Mouse (Mus musculus): Measurements from ENCODE around the gene 1700008O03Rik. TPM values are rescaled to one million over a fixed set of nuclear protein-coding genes. Genes with fewer than 3 reads are reported as not detected.

The 1700008O03Rik gene
- total RNA-seq, 2 experiments from 2014 or later = not detected

DNA sequence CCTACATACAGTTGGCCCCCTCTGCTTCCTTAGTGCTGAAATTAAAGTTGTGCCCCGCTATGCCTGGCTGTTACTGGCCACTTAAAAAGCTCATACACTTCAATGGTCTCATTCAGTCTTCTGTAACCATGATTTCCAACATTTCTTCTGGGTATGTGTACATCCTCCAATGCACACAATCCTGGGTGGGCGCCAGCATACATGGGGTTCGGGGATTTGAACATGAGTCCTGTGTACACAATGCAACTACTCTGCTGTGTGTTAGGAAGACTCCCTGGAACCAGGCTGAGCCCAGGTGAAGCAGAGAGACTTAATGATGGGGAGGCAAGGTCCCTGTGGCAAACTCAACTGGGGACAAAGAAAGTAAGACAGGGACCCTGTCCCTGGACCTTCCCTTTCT lies 9.8 kb downstream of the 1700008O03Rik start:
- DNase-seq = no peak

DNA sequence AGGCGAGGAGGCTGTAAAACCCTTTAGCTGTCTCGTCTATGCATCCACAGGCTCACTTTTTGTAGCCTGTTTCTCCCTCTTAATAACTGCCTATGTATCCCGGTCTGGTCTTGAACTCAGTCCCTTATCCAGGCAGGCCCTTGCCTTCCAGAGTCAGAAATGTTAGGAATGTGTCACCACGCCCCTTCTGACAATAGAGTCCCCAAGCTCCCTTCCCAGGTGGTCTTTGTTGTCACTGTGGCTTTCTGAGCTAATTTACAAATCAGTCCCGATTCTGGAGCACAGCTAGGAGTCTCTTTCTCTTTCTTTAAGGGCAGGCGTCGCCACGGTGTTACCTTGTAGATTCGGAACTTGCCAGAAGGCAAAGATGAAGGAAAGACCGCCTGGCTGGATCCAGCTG lies 10.4 kb downstream of the 1700008O03Rik start:
- DNase-seq = no peak

DNA sequence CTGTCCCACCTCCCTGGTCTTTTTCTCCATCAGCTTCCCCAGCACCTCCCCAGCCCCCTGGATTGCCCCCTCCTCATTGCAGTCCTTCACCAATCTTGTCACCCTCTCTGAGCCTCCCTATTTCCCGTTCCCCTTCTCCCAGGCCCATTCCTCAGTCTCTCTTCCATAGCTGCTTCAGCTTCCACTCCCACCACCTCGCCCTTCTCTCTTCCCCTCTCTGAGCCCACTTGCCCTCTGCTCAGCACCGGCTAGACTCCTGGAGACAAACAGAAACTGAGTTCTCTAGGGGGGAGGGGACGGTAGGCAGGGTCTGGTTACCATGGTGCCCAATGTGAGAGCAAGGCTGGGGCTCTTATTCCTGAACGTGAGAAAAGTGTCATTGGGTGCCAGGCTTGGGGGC lies 10.9 kb downstream of the 1700008O03Rik start:
- no peak for DNase-seq

DNA sequence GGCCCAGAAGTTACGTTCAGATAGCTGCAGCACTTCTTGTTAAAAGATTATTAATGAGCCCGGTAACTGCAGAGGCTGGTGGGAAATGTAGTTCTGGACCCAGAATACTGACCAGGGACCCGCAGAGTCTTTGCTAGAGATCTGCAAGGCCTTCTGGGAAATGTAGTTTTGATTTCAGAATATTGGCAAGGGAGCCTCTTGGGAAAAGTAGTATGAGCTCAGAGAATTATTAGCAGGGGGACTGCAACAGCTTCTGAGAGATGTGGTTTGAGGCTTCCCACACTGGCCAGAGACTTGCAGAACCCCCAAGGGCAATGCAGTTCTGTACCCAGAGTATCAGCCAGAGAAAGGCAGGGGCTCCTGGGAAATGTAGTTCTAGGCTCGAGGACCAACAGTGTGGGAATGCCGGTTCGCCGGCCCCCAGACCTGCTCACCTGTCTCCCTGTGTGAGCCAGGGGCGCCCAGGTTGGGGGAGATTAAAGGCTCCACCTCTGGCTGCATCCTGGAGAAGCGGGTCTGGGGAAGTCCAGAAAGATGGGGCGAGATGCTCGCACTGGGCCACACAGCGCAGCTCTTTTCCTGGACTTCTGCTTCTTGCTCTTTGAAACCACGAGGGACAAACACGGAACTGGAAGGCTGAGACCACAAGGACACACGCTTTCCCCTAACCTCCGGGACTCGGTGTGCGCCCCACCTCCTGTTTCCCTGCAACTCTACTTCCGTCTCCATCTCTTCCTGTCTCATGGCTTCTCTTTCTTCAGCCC lies 11.5 kb downstream of the 1700008O03Rik start:
- peak; percentile 83 for DNase-seq

DNA sequence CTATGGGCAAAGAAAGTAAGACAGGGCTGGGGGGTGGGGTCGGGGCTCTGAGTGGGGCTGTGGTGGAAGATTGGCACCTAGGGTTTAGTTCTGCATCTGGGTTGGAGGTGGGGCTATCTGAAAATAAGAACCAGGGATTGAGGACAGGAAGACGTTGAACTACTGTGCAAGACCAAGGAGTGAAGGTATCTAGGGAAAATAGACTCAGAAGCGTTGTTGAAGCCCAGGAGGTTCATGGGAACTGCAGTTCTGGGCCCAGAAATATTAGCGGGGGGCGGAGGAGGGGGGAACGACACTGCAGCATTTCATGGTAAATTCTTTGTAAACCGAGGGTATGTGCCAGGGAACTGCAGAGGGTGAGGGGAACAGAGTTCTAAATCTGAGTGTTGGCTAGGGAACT lies 12.2 kb downstream of the 1700008O03Rik start:
- no peak for DNase-seq

DNA sequence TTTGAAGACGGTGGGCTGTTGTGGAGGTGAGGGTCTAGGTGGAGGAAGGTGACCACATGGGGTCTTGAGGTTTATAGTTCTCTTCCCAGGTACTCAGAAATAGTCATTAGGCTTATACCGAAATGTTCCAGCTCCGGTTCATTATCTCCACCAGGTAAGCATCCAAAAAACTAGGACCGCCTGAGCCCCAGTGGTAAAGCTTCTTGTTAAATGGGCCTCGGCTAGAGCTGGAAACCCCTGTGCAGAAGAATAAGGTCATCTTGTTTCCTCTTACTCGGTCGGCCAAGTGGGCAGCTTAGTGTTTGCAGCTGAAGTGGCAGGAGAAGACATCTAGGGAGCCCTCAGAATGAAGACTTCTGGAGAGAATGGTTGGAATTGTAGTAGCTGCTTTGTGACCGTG lies 12.9 kb downstream of the 1700008O03Rik start:
- DNase-seq = no peak

DNA sequence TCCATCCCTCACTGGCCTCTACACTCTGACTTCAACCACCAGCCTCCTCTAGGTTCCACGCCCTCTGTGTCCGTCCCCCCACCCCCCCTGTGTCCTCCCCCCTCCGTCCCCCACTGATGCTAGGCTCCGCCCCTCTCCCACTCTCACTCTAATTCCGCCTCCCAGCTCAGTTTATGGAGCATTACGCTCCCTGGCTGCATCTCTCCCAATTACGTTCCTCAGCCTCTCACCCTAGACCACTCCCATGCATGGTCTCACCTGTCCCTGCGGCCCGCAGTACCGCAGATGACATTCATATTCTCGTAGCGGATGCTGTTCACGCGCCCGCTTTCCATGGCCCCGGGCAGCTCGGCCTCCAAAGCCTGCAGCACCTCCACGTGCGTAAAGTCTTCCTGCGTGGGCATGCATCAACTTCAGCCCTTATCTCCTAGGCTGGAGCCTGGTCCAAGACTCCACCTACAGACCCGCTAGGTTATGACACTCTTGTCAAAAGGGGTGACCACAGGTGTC lies 24.8 kb downstream of the 1700008O03Rik start:
- no peak for DNase-seq

DNA sequence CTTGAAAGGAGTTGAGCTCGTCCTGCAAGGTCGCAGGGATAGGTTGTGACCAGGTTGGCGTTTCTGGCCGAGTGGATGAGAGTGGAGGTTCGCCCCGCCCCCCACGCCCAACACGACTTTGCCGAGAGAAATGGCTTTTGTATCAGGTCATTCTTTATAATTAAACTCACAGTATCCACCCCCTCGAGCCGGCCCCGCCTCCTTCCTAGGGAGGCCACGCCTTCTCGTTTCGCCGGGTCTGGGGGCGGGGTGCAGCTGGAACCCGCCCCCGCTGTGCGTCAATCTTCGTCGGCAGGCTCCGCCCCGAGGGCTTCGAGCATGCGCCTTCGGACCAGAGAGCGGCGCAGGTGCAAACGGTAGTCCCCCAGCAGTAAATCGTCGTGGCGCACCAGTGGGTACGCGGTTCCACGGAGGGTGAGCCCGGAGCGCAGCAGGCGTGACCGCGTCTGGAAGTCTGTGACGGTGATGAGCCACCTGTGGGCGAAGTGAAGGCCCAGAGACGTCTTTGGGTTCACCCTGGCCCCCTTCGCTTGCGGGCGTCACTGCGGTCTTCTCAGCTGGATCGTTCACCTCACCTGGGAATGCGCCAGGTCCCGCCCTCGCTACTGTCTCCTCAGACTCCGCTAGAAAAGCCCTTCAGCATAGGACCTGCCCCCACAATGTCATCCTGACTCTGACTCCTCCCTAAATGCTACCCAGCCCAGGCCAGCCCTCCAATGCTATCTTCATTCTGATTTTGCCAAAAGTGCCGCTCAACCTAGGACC lies 25.5 kb downstream of the 1700008O03Rik start:
- DNase-seq = peak; percentile 79

DNA sequence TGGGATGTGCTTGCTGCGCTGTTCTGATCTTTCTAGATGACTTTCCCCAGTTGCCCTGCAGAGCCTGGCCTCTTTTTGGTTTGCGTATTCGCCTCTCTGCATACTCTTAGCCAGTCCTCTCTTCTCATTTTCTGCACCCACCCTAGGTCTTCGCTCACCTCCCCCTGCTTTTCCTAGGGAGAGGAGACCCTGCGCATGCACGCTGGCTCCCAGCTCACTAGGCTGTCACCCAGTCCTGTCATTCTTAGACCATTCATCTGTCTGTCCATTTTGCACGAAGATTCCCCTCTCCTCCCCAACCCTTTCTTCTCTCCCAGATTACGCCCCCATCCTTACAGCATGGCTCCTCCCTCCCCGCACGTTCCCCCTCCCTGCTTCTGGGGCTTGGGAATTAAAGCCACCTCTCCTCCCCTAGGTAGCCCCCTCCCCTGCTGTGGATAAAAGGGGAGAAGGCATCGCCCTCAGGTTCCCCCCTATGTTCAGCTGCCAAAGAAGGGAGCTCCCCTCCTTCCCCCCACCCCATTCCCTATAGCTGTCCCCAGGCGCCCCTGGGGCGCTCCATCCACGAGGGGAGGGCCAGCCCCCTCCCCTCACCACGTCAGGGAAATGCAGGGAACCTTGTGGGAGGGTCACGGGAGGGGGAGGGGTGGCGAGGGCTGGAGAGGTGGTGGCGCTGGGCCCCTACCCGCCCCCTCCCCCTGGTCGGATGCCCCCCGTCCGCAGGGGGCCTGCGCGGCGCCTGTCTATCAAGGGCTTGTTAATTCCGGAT lies 26.6 kb downstream of the 1700008O03Rik start:
- DNase-seq = no peak

DNA sequence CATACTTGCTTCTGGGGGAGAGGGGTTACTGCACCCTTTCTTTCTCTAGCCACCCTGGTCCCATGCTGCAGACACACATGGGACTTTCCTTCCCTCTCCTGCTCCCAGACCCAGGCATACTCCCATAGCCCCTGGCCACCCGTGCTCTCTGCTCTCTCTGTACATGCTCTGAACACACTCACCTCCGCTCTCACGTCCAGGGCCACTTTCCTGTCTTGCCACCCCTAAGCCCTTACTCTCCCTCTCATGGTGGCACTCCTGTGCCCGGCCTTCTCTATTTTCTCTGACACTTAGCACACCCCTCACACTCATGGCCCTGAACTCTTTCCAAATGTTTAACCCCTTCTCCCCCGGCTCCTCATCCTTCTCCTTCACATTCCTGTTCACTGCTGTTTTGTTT lies 27.6 kb downstream of the 1700008O03Rik start:
- DNase-seq = no peak

DNA sequence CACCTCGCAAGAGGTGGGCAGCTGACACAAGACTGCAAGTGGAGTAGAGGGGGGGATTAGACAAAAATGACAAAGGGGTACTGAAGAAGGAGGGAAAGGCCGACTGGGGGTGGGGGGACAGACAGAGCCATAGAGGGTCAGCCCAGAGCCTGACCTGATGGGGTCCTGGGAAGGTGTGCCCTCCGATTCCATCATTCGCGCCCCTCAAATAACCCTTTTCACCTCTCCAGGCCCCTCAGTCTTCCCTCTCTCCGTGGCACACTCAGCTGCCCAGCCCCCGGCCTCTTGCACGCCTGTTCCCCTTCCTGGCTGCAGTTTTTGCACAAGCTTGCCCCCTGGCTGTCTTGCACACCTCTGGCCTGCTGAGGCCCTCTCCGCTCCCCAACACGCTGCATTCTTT lies 28.1 kb downstream of the 1700008O03Rik start:
- DNase-seq = no peak

DNA sequence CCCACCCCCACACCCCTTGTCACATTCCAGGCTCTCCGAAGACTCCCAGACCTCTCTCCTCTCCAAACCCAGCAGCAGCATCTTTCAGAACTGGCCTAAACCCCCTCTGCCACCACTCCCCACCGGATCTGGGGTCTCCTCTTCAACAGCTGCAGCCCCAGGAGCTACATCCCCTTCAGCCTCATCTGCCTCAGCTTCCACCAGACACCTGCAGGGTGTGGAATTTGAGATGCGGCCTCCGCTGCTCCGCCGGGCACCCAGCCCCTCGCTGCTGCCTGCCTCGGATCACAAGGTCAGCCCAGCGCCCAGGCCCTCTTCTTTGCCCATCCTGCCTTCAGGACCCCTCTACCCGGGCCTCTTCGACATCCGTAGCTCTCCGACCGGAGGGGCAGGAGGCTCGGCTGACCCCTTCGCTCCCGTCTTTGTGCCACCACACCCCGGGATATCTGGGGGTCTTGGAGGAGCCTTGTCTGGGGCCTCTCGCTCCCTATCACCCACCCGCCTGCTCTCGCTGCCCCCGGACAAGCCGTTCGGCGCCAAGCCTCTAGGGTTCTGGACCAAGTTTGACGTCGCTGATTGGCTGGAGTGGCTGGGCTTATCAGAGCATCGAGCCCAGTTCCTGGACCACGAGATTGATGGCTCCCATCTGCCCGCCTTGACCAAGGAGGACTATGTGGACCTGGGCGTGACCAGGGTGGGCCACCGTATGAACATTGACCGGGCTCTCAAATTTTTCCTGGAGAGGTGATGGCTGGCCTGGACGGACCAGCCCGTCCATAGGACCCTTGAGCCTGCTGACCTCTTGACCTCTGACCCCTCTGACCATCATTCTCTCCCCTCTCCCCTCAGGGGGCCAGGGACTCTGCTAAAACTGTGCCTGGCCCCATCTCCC lies 28.8 kb downstream of the 1700008O03Rik start:
- no peak for DNase-seq

DNA sequence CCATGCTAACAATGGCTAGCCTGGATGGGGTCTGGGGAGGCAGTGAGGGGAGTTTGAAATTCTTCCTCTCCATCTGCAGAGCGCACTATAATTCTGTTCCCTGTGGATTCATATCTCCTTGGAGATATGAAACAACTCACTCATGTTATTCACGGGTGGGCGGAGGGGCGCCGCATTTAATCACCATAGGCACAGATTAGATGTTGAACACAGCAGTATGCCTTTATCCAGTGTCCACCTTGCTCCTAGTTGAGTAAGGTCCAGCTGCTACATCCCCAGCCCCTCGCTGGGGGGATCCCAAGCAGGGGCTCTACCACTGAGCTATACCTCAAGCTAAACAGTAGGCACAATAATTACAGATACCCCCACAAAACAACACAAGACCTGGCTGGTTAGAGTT lies 30.2 kb downstream of the 1700008O03Rik start:
- DNase-seq = no peak

DNA sequence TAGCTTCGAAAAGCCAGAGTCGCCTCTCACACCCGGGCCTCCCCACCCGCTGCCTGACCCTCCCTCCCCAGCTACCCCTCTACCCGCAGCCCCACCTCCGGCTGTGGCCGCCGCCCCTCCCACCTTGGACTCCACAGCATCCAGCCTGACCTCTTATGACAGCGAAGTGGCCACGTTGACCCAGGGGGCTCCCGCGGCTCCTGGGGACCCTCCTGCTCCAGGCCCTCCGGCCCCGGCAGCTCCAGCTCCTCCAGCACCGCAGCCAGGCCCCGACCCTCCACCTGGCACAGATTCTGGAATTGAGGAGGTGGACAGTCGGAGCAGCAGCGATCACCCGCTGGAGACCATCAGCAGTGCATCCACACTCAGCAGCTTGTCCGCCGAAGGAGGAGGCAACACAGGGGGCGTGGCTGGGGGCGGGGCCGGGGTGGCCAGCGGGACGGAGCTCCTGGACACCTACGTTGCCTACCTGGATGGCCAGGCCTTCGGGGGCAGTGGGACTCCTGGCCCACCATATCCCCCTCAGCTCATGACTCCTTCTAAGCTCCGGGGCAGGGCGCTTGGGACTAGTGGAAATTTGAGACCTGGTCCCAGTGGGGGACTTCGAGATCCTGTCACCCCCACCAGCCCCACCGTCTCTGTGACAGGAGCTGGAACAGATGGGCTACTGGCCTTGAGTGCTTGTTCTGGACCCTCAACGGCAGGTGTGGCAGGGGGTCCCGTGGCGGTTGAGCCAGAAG lies 31.8 kb downstream of the 1700008O03Rik start:
- no peak for DNase-seq

DNA sequence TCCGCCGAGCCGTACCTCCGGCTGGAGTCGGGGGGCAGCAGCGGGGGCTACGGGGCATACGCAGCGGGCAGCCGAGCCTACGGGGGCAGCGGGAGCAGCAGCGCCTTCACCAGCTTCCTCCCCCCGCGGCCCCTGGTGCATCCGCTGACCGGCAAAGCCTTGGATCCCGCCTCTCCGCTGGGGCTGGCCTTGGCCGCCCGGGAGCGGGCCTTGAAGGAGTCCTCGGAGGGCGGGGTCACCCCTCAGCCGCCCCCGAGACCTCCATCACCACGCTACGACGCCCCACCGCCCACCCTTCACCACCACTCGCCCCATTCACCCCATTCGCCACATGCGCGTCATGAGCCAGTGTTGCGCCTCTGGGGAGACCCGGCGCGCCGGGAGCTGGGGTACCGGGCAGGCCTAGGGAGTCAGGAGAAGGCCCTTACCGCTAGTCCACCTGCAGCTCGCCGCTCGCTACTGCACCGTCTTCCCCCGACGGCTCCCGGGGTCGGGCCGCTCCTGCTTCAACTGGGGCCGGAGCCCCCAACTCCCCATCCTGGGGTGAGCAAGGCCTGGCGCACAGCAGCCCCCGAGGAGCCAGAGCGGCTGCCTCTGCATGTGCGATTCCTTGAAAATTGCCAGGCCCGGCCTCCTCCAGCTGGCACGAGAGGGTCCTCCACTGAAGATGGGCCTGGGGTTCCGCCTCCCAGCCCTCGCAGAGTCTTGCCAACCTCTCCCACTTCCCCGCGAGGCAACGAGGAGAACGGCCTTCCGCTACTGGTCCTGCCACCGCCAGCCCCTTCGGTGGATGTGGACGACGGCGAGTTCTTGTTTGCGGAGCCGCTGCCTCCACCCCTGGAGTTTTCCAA lies 32.6 kb downstream of the 1700008O03Rik start:
- DNase-seq = no peak

DNA sequence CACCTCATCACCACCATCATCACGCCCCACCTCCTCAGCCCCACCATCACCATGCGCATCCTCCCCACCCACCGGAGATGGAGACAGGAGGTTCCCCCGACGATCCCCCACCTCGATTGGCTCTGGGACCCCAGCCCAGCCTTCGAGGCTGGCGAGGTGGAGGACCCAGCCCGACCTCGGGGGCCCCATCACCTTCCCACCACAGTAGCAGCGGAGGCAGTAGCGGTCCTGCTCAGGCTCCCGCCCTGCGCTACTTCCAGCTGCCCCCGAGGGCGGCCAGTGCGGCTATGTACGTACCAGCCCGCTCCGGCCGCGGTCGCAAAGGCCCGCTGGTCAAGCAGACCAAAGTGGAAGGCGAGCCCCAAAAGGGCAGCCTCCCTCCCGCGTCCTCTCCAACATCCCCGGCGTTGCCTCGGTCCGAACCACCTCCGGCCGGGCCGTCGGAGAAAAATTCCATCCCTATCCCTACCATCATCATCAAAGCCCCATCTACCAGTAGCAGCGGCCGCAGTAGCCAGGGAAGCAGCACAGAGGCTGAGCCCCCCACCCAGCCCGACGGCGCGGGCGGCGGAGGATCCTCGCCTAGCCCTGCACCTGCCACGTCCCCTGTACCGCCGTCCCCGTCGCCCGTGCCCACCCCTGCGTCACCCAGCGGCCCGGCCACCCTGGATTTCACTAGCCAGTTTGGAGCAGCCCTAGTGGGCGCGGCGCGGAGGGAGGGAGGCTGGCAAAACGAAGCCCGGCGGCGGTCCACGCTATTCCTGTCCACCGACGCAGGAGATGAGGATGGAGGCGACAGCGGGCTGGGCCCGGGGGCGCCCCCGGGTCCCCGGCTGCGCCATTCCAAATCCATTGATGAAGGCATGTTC lies 33.5 kb downstream of the 1700008O03Rik start:
- no peak for DNase-seq

DNA sequence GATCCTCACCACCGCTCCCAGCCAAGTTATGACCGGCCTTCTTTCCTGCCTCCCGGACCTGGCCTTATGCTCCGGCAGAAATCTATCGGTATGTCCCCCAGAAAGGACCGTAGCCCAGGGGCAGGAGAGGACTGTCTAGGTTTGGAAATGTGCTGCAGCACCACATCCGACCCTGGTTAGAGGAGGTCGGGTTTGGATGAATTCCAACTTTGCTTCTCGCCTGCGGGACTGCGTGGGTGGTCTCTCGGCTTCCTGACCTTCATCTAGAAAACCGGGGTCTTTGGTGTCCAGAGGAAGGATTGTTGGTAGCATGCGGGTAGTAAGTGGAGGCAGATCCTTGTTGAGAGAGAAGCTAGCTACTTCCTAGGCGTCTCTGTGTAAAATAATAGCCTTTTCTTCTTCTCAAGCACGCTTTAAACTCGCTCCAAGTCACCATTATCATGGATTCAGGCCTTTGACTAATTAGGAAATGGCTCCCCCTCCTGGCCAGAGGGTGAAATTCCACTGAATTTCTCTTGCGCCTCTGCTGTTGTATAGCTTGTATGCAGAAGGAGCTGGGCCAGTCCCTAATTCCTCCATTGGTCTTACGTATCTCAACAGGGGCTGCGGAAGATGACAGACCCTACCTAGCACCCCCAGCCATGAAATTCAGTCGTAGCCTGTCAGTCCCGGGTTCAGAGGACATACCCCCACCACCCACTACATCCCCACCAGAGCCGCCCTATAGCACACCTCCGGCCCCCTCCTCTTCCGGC lies 34.5 kb downstream of the 1700008O03Rik start:
- DNase-seq = peak; percentile 46

DNA sequence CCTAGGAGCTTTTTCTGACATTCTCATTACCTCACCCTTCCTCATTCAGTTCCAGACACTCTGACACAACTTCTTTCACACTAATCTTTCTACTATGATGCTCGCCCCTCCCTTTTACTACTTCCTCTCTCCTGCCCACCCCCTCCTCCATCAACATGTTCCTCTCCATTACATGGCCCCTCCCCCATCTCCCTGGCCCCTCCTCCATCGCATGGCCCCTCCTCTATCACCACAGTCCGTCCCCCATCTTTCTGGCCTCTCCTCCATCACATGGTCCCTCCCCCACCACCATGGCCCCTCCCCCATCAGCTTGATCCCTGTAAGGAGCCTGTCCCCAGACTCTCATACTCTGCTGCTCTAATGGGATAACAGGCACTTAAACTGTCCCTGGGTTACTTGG lies 36.6 kb downstream of the 1700008O03Rik start:
- no peak for DNase-seq

All from gastrocnemius, postnatal 25 days (tissue).